Mouse (Mus musculus): ENCODE results near the gene Ube2q2.
A peak's percentile ranks its signal among the peaks of the same experiment; 100 is the strongest.

- TF ChIP-seq POLR2A (IDR thresholded peaks at IDR 0.05; ENCODE audit: control insufficient read depth, low read depth, low read length) = peak; percentile 49; the same call in 1 of the 2 replicates
- no peak for TF ChIP-seq CTCF (IDR thresholded peaks at IDR 0.05; ENCODE audit: control insufficient read depth, insufficient read depth, insufficient replicate concordance, low read depth, low read length)
Observed at GRCm38 (mm10) chr9:55149499-55150278, 1.0 kb downstream of the Ube2q2 start.

Measured in testis, adult 2 months (tissue).